Mouse (Mus musculus) adrenal gland, adult 8-10 months (tissue): Measurements from ENCODE around the gene Polr2m. TPM values are rescaled to one million over a fixed set of nuclear protein-coding genes. Genes with fewer than 3 reads are reported as not detected.

Experiments used
- DNase-seq: peaks from one replicate; pipeline ENCODE4 v3.0.0; 2022
- total RNA-seq, 4 experiments: library from RNA; stranded (reverse); gene quantifications; 2 replicates each; pipeline ENCODE4 v1.2.4; 2022

Polr2m gene
- total RNA-seq, 4 experiments from 2014 or later: 172 to 204 (median 192) TPM

DNA sequence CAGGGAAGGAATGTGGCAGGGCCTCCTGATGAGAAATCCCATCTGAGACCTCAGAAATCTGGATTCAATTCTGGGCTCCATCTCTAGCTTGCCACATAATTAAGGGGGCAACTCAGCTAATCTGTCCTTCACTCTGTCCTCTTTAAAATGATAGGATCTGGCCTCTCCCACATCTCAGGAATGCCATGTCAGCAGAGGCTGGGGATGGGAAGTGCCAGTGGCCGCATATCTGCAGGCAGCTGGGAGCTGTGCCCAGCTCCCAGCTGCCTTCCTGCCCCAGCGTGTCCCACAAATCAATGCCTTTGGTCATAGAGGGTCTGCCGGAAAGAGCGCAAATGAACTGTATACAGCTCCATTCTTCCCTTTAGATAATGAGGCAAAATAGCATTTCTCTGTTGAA is 18.3 kb downstream of the Polr2m start:
- DNase-seq: no peak

DNA sequence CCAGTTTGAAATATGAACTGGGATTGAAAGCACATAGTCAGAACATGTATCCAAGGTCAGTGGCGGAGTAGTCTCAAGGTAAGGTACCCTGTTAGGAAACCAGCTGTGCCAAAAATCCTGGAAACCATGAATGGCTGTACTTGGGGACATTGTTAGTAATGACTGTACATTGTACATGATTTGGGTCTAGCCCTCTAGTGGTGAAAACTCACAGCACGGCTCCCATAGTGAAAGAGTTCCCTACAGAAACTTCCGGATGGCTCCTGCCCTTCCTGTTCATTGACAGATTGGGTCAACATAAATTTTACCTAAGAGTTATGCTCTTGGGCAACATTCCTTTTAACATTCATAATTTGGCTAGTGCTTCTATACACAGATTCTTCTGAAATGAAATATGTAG is 19.6 kb downstream of the Polr2m start:
- no peak for DNase-seq

DNA sequence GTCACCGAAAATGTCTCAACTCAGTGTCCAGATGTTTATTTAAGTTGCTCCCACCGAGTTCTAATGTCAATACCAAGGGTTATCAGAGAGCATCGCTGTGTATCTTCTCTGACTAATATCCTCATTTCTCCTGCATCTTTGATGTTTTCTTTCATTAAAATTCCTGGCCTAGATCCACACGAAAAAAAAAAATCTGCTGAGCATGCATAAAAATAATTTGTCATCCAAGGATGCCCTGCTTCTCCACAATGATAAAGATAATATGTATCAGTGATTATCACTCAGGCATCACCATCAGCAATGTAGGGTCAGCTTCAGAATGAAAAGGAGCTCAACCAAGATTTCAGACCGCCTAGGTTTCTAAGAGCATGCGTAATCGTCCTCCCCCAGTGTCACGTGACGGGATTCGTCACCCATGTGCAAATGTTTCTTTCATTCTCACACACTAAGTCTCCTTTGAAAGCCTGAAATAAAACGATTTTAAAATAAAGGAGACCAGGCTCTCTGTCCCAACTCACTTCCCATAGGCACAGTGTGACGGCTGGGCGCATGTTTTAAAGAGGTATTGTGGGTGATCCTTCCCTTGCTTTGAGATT is 22.6 kb downstream of the Polr2m start:
- no peak for DNase-seq

DNA sequence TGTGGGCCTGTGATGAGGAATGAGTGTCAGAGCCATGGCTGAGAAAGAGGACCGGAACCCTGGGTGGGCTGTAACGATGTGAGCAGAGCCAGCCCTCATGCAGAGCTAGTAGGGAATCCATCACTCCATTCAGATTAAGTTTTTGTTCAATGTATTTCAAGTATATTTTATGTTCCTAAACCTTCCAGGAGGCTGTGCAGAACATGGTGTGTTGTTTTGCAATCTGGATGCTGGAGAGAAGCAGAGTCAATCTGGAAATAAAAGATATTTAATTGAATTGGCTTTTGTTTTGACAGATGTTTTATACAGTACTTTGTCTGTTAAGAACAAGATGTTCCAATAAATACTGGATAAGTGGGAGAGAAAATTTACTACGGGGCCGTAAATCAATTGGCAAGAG is 29.0 kb downstream of the Polr2m start:
- DNase-seq: no peak

DNA sequence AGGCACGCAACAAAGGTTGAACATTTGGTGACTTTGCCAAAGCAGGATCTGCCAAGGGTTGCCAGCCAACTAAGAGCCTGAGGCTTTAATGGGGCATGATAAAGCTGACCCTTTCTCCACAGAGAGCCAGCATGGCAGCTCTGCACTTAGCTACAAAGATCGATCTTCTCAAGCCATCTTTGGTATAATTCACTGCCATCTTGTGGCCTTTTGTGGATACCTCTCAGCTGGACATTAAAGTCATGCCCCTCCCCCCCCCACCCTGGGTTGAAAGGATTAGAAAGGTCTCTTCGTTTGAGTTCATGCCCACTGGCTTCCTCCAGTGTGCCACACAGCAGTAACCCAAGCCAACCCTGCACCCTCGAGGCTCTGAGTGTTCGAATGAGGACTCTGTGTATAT is 31.8 kb downstream of the Polr2m start:
- DNase-seq: no peak

DNA sequence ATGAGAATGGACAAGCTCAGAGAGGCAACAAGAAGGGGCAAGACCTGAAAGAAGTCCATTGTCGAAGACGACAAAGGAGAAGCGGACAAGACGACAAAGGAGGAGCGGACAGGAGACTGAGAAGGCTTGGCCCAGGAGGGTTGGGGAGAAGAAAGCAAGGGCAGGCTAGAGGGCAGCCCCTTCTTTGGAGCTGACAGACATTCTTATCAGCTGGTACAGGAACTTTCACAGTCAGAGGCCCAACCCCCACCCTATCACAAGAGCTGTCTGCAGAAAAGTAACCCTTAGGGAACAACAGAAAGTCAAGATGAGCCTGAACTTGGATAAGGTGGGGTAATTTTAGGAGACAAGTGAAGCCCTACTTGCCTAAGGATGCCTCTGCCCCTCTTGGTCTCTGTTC is 32.4 kb downstream of the Polr2m start:
- no peak for DNase-seq

DNA sequence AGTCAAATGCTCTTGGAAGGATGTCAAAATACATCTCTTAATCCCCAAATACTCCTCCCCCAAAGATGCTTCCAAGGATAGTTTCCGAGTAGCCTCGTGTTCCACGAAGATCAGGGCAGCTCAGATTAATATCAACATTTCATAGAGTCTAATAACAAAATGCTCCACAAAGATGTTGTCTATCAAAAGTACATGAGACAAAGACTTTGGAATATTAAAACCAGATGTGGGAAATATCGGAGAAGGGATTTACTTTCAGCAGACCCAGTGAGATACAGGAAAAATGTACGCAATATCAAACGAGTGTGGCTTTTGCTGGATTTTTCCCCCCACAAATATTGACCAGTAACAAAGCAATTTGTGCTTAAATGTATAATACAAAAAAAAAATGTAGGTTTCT is 35.1 kb downstream of the Polr2m start:
- DNase-seq: no peak

DNA sequence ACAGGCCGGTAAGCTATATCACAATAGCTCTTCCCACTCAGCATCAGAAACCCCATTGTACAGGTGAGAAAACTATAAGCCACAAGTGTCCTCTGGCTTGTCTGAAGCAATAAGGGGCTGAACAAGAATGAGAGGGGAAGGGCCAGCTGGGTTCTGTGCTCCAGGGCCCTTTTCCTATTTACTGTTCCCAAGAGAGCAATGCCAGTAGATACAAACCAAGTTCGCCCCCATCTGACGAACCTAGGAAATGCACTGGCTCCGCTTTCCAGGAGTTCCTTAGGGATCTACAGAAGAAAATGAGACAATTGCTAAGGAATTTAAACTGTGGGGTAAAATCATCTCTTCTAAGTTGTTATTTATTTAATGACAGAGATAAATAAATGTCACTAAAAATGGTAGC is 38.2 kb downstream of the Polr2m start:
- DNase-seq: peak; percentile 43

DNA sequence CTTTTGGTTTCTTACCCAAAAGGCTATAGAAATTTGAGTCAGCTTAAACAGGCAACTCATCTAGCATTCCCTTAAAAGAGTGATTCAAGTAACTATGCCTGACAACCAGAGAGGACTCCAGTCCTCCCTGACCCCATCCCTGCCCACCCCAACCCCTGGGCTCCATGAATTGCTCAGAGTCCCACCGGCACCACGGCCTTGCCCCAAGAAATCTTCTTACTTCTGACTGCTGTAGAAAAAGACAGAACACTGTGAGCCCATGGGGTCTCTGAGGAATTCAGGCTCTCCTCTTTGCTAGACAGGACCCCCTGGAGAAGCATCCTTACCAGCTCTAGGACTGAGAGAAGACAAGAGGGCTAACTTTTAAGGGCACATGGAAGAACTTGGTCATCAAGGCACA is 40.4 kb downstream of the Polr2m start:
- DNase-seq: no peak

DNA sequence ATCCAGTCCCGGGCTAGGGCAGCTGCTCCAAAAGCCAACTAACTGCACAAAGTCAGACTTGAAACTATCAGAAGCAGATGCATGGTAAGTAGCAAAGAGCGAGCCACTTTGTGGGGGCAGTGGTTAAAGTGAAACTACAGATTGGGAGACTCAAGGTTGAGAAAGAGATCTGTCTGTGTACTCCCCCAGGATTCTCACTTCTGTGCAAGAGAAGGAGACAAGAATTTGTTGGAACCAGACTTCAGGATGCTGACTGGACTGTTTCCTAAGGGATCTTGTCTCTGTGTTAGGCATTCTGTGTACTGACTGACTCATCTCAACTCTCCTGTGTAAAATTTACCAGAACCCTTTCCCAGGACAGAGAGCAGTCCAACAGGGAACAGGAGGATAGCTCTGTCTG is 47.6 kb downstream of the Polr2m start:
- DNase-seq: no peak

Other genes with a start within 250 kb of the Polr2m start
- gene Myzap, start 106.4 kb upstream of the Polr2m start, total RNA-seq: 10 to 100 TPM in 3 of 4 experiments, 1 to 10 TPM in 1; 9.8 to 14.4 (median 11.5) TPM